Mouse (Mus musculus) CD8-positive naive resting alpha-beta T cell, adult 2 months (primary cell): ENCODE results near the gene B4galnt2.
"Not testable (repeated sequence)": the region's sequence is repeated elsewhere in the genome, so short reads cannot be mapped to it uniquely, and the experiment has no call there.

Experiments
- DNase-seq, 2 experiments: peaks; one replicate each; pipeline ENCODE4 v3.0.0; 2022; ENCODE audit warnings: low read depth in 2 of 2, low spot score in 2 of 2

B4galnt2 gene

GRCm38 (mm10) chr11:95914571-95914991 is at the start of gene B4galnt2:
Gene B4galnt2, minus strand, starts transcription at chr11:95914891.
- no peak for DNase-seq

- no peak for DNase-seq
Observed at GRCm38 (mm10) chr11:95963304-95963703, 48.6 kb upstream of the B4galnt2 start.

GRCm38 (mm10) chr11:95959152-95959551 is 44.5 kb upstream of the B4galnt2 start:
- no peak for DNase-seq

GRCm38 (mm10) chr11:95958251-95958650 is 43.6 kb upstream of the B4galnt2 start:
- no peak for DNase-seq

GRCm38 (mm10) chr11:95957407-95957806 is 42.7 kb upstream of the B4galnt2 start:
- no peak for DNase-seq

- no peak for DNase-seq
Observed at GRCm38 (mm10) chr11:95953313-95953712, 38.6 kb upstream of the B4galnt2 start.

GRCm38 (mm10) chr11:95945838-95946472 is 31.3 kb upstream of the B4galnt2 start:
- no peak for DNase-seq

GRCm38 (mm10) chr11:95939828-95940507 is 25.3 kb upstream of the B4galnt2 start:
- no peak for DNase-seq

- no peak for DNase-seq
Observed at GRCm38 (mm10) chr11:95936409-95936808, 21.7 kb upstream of the B4galnt2 start.

- not testable (repeated sequence) for DNase-seq
Observed at GRCm38 (mm10) chr11:95932168-95932567, 17.5 kb upstream of the B4galnt2 start.

GRCm38 (mm10) chr11:95926398-95926797 is 11.7 kb upstream of the B4galnt2 start:
- DNase-seq, result no peak

- no peak for DNase-seq
Observed at GRCm38 (mm10) chr11:95925976-95926375, 11.3 kb upstream of the B4galnt2 start.

- DNase-seq, result no peak
Observed at GRCm38 (mm10) chr11:95924215-95924614, 9.5 kb upstream of the B4galnt2 start.

GRCm38 (mm10) chr11:95923477-95923876 is 8.8 kb upstream of the B4galnt2 start:
- DNase-seq, result not testable (repeated sequence)

GRCm38 (mm10) chr11:95921991-95922621 is 7.4 kb upstream of the B4galnt2 start:
- no peak for DNase-seq

- DNase-seq, result no peak
Observed at GRCm38 (mm10) chr11:95916426-95916825, 1.7 kb upstream of the B4galnt2 start.

GRCm38 (mm10) chr11:95915006-95915710 is 467 bp upstream of the B4galnt2 start:
- no peak for DNase-seq

- no peak for DNase-seq
Observed at GRCm38 (mm10) chr11:95913959-95914566, 628 bp downstream of the B4galnt2 start.

GRCm38 (mm10) chr11:95911579-95911978 is 3.1 kb downstream of the B4galnt2 start:
- DNase-seq, result no peak

- no peak for DNase-seq
Observed at GRCm38 (mm10) chr11:95907805-95908524, 6.7 kb downstream of the B4galnt2 start.

- no peak for DNase-seq
Observed at GRCm38 (mm10) chr11:95904290-95904689, 10.4 kb downstream of the B4galnt2 start.
